Mouse (Mus musculus): ENCODE results near the gene Jmjd7. TPM values are rescaled to one million over a fixed set of nuclear protein-coding genes. Genes with fewer than 3 reads are reported as not detected.
A peak's percentile ranks its signal among the peaks of the same experiment; 100 is the strongest.

Jmjd7 gene
- total RNA-seq, 1 experiment: 7.2 TPM

GRCm38 (mm10) chr2:120069466-120069990 lies 42.2 kb downstream of the Jmjd7 start:
- H3K4me3 ChIP-seq (ENCODE audit: insufficient read depth in 1 of 2, low read depth in 1 of 2, low read length in 2 of 2, poor library complexity in 1 of 2, severe bottlenecking in 1 of 2): no peak overlapping the region
- no peak overlapping the region for H3K27ac ChIP-seq (ENCODE audit: insufficient read depth, low read depth, low read length, poor library complexity, severe bottlenecking)
- no peaks in the 10 kb centered on the region for H3K9me3 ChIP-seq (ENCODE audit: control insufficient read depth, insufficient read depth, low read depth, low read length)
- no peaks in the 10 kb centered on the region for H3K36me3 ChIP-seq (ENCODE audit: control insufficient read depth, insufficient read depth, low read length, poor library complexity, severe bottlenecking)
- H3K9ac ChIP-seq (ENCODE audit: insufficient read depth, low read depth, low read length, poor library complexity, severe bottlenecking): no peak overlapping the region
- DNase-seq (ENCODE audit: low read depth, low spot score): no peak
- no peak for TF ChIP-seq CHD2 (IDR thresholded peaks at IDR 0.05; ENCODE audit: low read depth, low read length)
- no peak for TF ChIP-seq ZNF384 (IDR thresholded peaks at IDR 0.05; ENCODE audit: low read depth, low read length)
- TF ChIP-seq ZC3H11A (IDR thresholded peaks at IDR 0.05; ENCODE audit: borderline replicate concordance, low read depth, low read length): no peak
- TF ChIP-seq MAFK (IDR thresholded peaks at IDR 0.05; ENCODE audit: insufficient read depth, low read depth, low read length): no peak
- no peak for TF ChIP-seq HCFC1 (IDR thresholded peaks at IDR 0.05; ENCODE audit: borderline replicate concordance, insufficient read depth, low read length)
- in situ Hi-C loops (cut with MboI; ENCODE audit: low sequenced_read_pairs in 2 of 2, unreplicated experiment in 2 of 2): no loop called here
- peaks cover 0 to 4% of the 10 kb centered on the region in 2 experiments; a peak in 1 of 4 replicates for H3K4me1 ChIP-seq (ENCODE audit: control insufficient read depth in 2 of 2, insufficient read depth in 2 of 2, low read length in 2 of 2, poor library complexity in 1 of 2)

DNA sequence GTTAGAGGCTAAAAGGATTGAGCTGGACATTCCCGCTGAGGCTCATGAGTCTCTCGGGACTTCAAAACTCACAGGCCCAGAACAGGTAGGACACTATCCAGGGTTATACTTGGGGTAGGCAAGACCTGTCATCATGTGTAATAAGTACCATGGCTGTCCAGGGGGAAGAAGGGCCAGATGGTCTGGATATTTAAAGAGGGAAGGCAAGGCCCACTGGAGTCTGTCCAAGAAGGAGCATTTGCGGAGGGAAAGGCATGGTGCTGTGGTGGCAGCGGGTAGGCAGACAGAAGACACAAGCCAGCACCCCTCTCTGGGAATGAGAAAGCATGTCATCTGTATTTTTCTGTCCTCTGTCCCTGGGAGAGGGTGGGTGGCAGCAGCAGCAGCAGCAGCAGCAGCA lies 46.8 kb downstream of the Jmjd7 start:
- no peak overlapping the region for H3K4me3 ChIP-seq (ENCODE audit: insufficient read depth in 1 of 2, low read depth in 1 of 2, low read length in 2 of 2, poor library complexity in 1 of 2, severe bottlenecking in 1 of 2)
- H3K4me1 ChIP-seq (ENCODE audit: control insufficient read depth in 2 of 2, insufficient read depth in 2 of 2, low read length in 2 of 2, poor library complexity in 1 of 2): peaks cover 0 to 2% of the 10 kb centered on the region in 2 experiments; a peak in 1 of 4 replicates
- H3K27ac ChIP-seq (ENCODE audit: insufficient read depth, low read depth, low read length, poor library complexity, severe bottlenecking): no peak overlapping the region
- TF ChIP-seq ZNF384 (IDR thresholded peaks at IDR 0.05; ENCODE audit: low read depth, low read length): no peak
- no peak for TF ChIP-seq MAFK (IDR thresholded peaks at IDR 0.05; ENCODE audit: insufficient read depth, low read depth, low read length)
- no peak for TF ChIP-seq CHD2 (IDR thresholded peaks at IDR 0.05; ENCODE audit: low read depth, low read length)
- TF ChIP-seq HCFC1 (IDR thresholded peaks at IDR 0.05; ENCODE audit: borderline replicate concordance, insufficient read depth, low read length): no peak
- no peak for TF ChIP-seq ZC3H11A (IDR thresholded peaks at IDR 0.05; ENCODE audit: borderline replicate concordance, low read depth, low read length)
- no peaks in the 10 kb centered on the region for H3K9me3 ChIP-seq (ENCODE audit: control insufficient read depth, insufficient read depth, low read depth, low read length)
- in situ Hi-C loops (cut with MboI; ENCODE audit: low sequenced_read_pairs in 2 of 2, unreplicated experiment in 2 of 2): no loop called here
- no peak for DNase-seq (ENCODE audit: low read depth, low spot score)
- no peak overlapping the region for H3K9ac ChIP-seq (ENCODE audit: insufficient read depth, low read depth, low read length, poor library complexity, severe bottlenecking)
- H3K36me3 ChIP-seq (ENCODE audit: control insufficient read depth, insufficient read depth, low read length, poor library complexity, severe bottlenecking): no peaks in the 10 kb centered on the region

GRCm38 (mm10) chr2:120076076-120076705 lies 48.9 kb downstream of the Jmjd7 start:
- Histone ChIP-seq H3K9me3 (ENCODE audit: control insufficient read depth, insufficient read depth, low read depth, low read length) (no peaks in the 10 kb centered on the region), H3K4me3 (ENCODE audit: insufficient read depth in 1 of 2, low read depth in 1 of 2, low read length in 2 of 2, poor library complexity in 1 of 2, severe bottlenecking in 1 of 2) (peak overlapping the region; percentile 50 to 61), H3K36me3 (ENCODE audit: control insufficient read depth, insufficient read depth, low read length, poor library complexity, severe bottlenecking) (no peaks in the 10 kb centered on the region), H3K9ac (ENCODE audit: insufficient read depth, low read depth, low read length, poor library complexity, severe bottlenecking) (peak overlapping the region; percentile 17; the same call in 1 of the 2 replicates), H3K4me1 (ENCODE audit: control insufficient read depth in 2 of 2, insufficient read depth in 2 of 2, low read length in 2 of 2, poor library complexity in 1 of 2) (peaks cover 0 to 2% of the 10 kb centered on the region in 2 experiments; a peak in 1 of 4 replicates), H3K27ac (ENCODE audit: insufficient read depth, low read depth, low read length, poor library complexity, severe bottlenecking) (no peak overlapping the region)
- in situ Hi-C loops (cut with MboI; ENCODE audit: low sequenced_read_pairs in 2 of 2, unreplicated experiment in 2 of 2): no loop called here
- TF ChIP-seq HCFC1 (IDR thresholded peaks at IDR 0.05; ENCODE audit: borderline replicate concordance, insufficient read depth, low read length) (no peak), ZC3H11A (IDR thresholded peaks at IDR 0.05; ENCODE audit: borderline replicate concordance, low read depth, low read length) (peak; percentile 41; the same call in 1 of the 2 replicates)
- DNase-seq (ENCODE audit: low read depth, low spot score): peak; percentile 59

Other genes with a start within 250 kb of the Jmjd7 start
- gene Rpap1, start 239.9 kb upstream of the Jmjd7 start, total RNA-seq (2012; rRNA removed): 46.6 and 81.9 TPM in 2 replicates
- 66.2 and 127 TPM in 2 replicates for gene Tyro3, start 229.8 kb upstream of the Jmjd7 start, total RNA-seq (2012; rRNA removed)
- 142 and 173 TPM in 2 replicates for gene Mga, start 130.3 kb upstream of the Jmjd7 start, total RNA-seq (2012; rRNA removed)
- 7.0 and 10.3 TPM in 2 replicates for gene Mapkbp1, start 54.8 kb upstream of the Jmjd7 start, total RNA-seq (2012; rRNA removed)
- 2.9 and 7.3 TPM in 2 replicates for gene Gm28042, start within 50 bp of the Jmjd7 start, total RNA-seq (2012; rRNA removed)
- 2.7 and 6.3 TPM in 2 replicates for gene Pla2g4b, start 5.9 kb downstream of the Jmjd7 start, total RNA-seq (2012; rRNA removed)
- 10.7 and 19.4 TPM in 2 replicates for gene Ehd4, start 127.1 kb downstream of the Jmjd7 start, total RNA-seq (2012; rRNA removed)
- gene Pla2g4e, start 217.9 kb downstream of the Jmjd7 start, total RNA-seq (2012; rRNA removed): 0.74 and 1.1 TPM in 2 replicates

Measured in ES-E14 (cell line).